Mouse (Mus musculus) CH12.LX (cell line): Measurements from ENCODE around the gene Slc4a7.

ENCODE experiments used
- CTCF ChIP-seq, 2 experiments: IDR thresholded peaks in 1 of 2; conservative IDR thresholded peaks in 1 of 2; 2 replicates each; pipeline ENCODE4 v1.5.1; 2011 to 2012; ENCODE audit warnings: low read depth in 2 of 2, low read length in 2 of 2, improper control_type of control experiment in 1 of 2, inconsistent platforms in 1 of 2, mild to moderate bottlenecking in 1 of 2, moderate library complexity in 1 of 2
- E2F4 ChIP-seq: IDR thresholded peaks from 2 replicates; pipeline ENCODE4 v1.6.1; 2011; ENCODE audit warnings: low read depth, low read length, improper control_type of control experiment; ENCODE audit not compliant: insufficient replicate concordance
- EP300 ChIP-seq: IDR thresholded peaks from 2 replicates; pipeline ENCODE4 v1.6.1; 2011; ENCODE audit warnings: low read length, improper control_type of control experiment
- ETS1 ChIP-seq: conservative IDR thresholded peaks from 2 replicates; pipeline ENCODE4 v1.6.1; 2012; ENCODE audit warnings: low read depth, mild to moderate bottlenecking, inconsistent platforms, low read length, improper control_type of control experiment, moderate library complexity
- GABPA ChIP-seq: IDR thresholded peaks from 2 replicates; pipeline ENCODE4 v1.6.1; 2012; ENCODE audit warnings: low read depth, low read length, improper control_type of control experiment, inconsistent platforms; ENCODE audit not compliant: insufficient replicate concordance
- HCFC1 ChIP-seq: IDR thresholded peaks from 2 replicates; pipeline ENCODE4 v1.6.1; 2012; ENCODE audit warnings: low read depth, mild to moderate bottlenecking, inconsistent platforms, low read length, improper control_type of control experiment
- IRF4 ChIP-seq: IDR thresholded peaks from 2 replicates; pipeline ENCODE4 v1.6.1; 2014; ENCODE audit warnings: low read depth, mild to moderate bottlenecking, inconsistent platforms, low read length, improper control_type of control experiment
- KAT2A ChIP-seq: IDR thresholded peaks from 2 replicates; pipeline ENCODE4 v1.6.1; 2012; ENCODE audit warnings: low read length, improper control_type of control experiment, inconsistent platforms; ENCODE audit not compliant: insufficient replicate concordance
- MAFK ChIP-seq: IDR thresholded peaks from 2 replicates; pipeline ENCODE4 v1.6.1; 2011; ENCODE audit warnings: low read length, improper control_type of control experiment; ENCODE audit not compliant: insufficient replicate concordance
- MXI1 ChIP-seq: IDR thresholded peaks from 2 replicates; pipeline ENCODE4 v1.6.1; 2011; ENCODE audit warnings: mild to moderate bottlenecking, low read depth, low read length, improper control_type of control experiment
- PAX5 ChIP-seq: IDR thresholded peaks from 2 replicates; pipeline ENCODE4 v1.6.1; 2012; ENCODE audit warnings: low read length, inconsistent platforms, mixed read lengths
- POLR2A ChIP-seq: IDR thresholded peaks from 2 replicates; pipeline ENCODE4 v1.6.1; 2011; ENCODE audit warnings: low read depth, mild to moderate bottlenecking, improper control_type of control experiment, low read length
- SMC3 ChIP-seq: IDR thresholded peaks from 2 replicates; pipeline ENCODE4 v1.6.1; 2011; ENCODE audit warnings: low read depth, low read length, improper control_type of control experiment
- UBTF ChIP-seq: IDR thresholded peaks from 2 replicates; pipeline ENCODE4 v1.6.1; 2012; ENCODE audit warnings: low read depth, mild to moderate bottlenecking, inconsistent platforms, low read length, improper control_type of control experiment, moderate library complexity

- TF ChIP-seq CTCF (conservative IDR thresholded peaks at IDR 0.05 in 1 of 2, IDR thresholded peaks at IDR 0.05 in 1 of 2; ENCODE audit: low read depth in 2 of 2, low read length in 2 of 2) (no peak), ETS1 (no peak), MAFK (no peak), MXI1 (no peak), HCFC1 (no peak), SMC3 (no peak), EP300 (no peak), POLR2A (no peak), GABPA (no peak), PAX5 (no peak), IRF4 (no peak), KAT2A (no peak), UBTF (no peak), E2F4 (no peak)
Observed at GRCm38 (mm10) chr14:14838109-14838508, 136.0 kb downstream of the Slc4a7 start.
